Mouse (Mus musculus) layer of hippocampus, adult 9-11 months (tissue): ENCODE measurements at regions not wholly inside any gene's neighbourhood (a gene's known extent, or its start where the extent isn't known, plus 50 kb on each side); places are given as distances from the start of the nearest gene placed in this dataset.

Experiments used
- DNase-seq: peaks from one replicate; pipeline ENCODE4 v3.0.0; 2022

- no peak for DNase-seq
Observed at GRCm38 (mm10) chr16:20798115-20798514, 63.8 kb upstream of the Thpo start.

- no peak for DNase-seq
Observed at GRCm38 (mm10) chr16:20794721-20795120, 60.4 kb upstream of the Thpo start.
